Mouse (Mus musculus): ENCODE results near the gene Eps8.

The Eps8 gene

GRCm38 (mm10) chr6:137608160-137608930 is 46.3 kb downstream of the Eps8 start:
- no peak for DNase-seq

- DNase-seq = no peak
These were observed 48.1 kb downstream of the Eps8 start for GRCm38 (mm10) chr6:137606541-137606940.

GRCm38 (mm10) chr6:137604417-137605248 is 50.0 kb downstream of the Eps8 start:
- peak; percentile 9 for DNase-seq

GRCm38 (mm10) chr6:137598306-137598705 is 56.4 kb downstream of the Eps8 start:
- no peak for DNase-seq

- no peak for DNase-seq
These were observed 57.1 kb downstream of the Eps8 start for GRCm38 (mm10) chr6:137597442-137598058.

GRCm38 (mm10) chr6:137592582-137592981 is 62.1 kb downstream of the Eps8 start:
- no peak for DNase-seq

- no peak for DNase-seq
These were observed 65.4 kb downstream of the Eps8 start for GRCm38 (mm10) chr6:137589245-137589618.

GRCm38 (mm10) chr6:137588481-137589244 is 66.0 kb downstream of the Eps8 start:
- no peak for DNase-seq

GRCm38 (mm10) chr6:137587866-137588265 is 66.8 kb downstream of the Eps8 start:
- DNase-seq = no peak

GRCm38 (mm10) chr6:137585229-137585628 is 69.4 kb downstream of the Eps8 start:
- no peak for DNase-seq

- DNase-seq = no peak
These were observed 71.6 kb downstream of the Eps8 start for GRCm38 (mm10) chr6:137583056-137583455.

- DNase-seq = no peak
These were observed 72.3 kb downstream of the Eps8 start for GRCm38 (mm10) chr6:137582207-137582889.

- no peak for DNase-seq
These were observed 73.2 kb downstream of the Eps8 start for GRCm38 (mm10) chr6:137581331-137582010.

- no peak for DNase-seq
These were observed 74.2 kb downstream of the Eps8 start for GRCm38 (mm10) chr6:137580503-137580902.

- DNase-seq = no peak
These were observed 77.9 kb downstream of the Eps8 start for GRCm38 (mm10) chr6:137576670-137577371.

- DNase-seq = no peak
These were observed 78.6 kb downstream of the Eps8 start for GRCm38 (mm10) chr6:137576091-137576490.

- DNase-seq = no peak
These were observed 80.8 kb downstream of the Eps8 start for GRCm38 (mm10) chr6:137573897-137574296.

GRCm38 (mm10) chr6:137570718-137571131 is 84.0 kb downstream of the Eps8 start:
- no peak for DNase-seq

GRCm38 (mm10) chr6:137570019-137570418 is 84.7 kb downstream of the Eps8 start:
- DNase-seq = no peak

GRCm38 (mm10) chr6:137569071-137569470 is 85.6 kb downstream of the Eps8 start:
- no peak for DNase-seq

GRCm38 (mm10) chr6:137565890-137566289 is 88.8 kb downstream of the Eps8 start:
- no peak for DNase-seq

Data from right cerebral cortex, postnatal 4 days (tissue).